Mouse (Mus musculus): ENCODE results near the gene Lima1. TPM values are rescaled to one million over a fixed set of nuclear protein-coding genes. Genes with fewer than 3 reads are reported as not detected.

Gene Lima1
- polyA plus RNA-seq, 1 experiment from 2014 or later: 54.7 TPM

DNA sequence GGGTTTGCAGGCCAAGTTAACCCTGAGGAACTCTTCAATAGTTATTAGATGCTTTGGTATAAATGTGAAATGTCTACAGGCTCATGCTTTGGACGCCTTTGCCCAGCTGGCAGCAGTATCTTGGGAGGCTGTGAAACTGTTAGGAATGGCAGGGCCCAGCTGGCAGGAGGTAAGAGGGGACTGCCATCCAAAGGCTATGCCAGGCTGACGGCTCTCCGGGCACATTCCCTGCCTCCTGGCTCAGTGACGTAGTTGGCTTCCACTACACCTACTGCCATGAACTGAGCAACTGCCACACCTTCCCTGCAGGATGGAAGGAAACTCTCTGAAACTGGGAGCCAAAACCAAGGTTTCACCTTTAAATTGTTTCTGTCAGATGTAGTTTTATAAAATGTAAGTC is 135.0 kb downstream of the Lima1 start:
- no peak overlapping the region for H3K9ac ChIP-seq (replicated peaks; ENCODE audit: low read length)
- no peaks in the 10 kb centered on the region for H3K27me3 ChIP-seq (ENCODE audit: insufficient read depth, low read length)
- WGBS: 90% methylated on average over 4 of the region's 4 CpGs
- no peaks in the 10 kb centered on the region for H3K9me3 ChIP-seq (ENCODE audit: low read length)
- no peak overlapping the region for H3K4me2 ChIP-seq (replicated peaks; ENCODE audit: low read depth, low read length)
- H3K4me1 ChIP-seq (ENCODE audit: insufficient read depth, low read length): no peaks in the 10 kb centered on the region
- H3K27ac ChIP-seq (ENCODE audit: low read length): no peak overlapping the region
- no peak overlapping the region for H3K4me3 ChIP-seq (ENCODE audit: low read length)
- ATAC-seq (ENCODE audit: low FRiP score, low TSS enrichment): no peak
- H3K36me3 ChIP-seq (ENCODE audit: insufficient read depth, low read length): peaks cover 56% of the 10 kb centered on the region

DNA sequence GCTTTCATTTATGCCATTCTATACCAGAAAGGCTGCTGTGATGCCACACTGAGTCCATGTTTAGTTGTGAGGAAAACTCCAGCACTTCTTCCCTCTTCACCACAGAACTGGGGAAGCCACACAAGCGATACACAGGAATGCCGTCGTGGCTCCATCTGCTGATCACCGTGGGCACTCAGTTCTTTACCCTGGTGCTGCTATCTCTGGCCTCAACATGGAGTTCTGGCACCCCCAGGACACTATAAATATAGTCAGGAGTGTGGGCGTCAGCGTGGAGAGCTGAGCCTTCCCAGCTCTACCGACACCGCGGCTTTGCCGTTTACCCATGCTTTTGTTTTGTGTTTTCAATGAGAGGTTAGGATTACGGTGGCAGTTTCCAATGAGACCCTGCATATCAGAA is 138.6 kb downstream of the Lima1 start:
- H3K9me3 ChIP-seq (ENCODE audit: low read length): no peaks in the 10 kb centered on the region
- H3K27ac ChIP-seq (ENCODE audit: low read length): no peak overlapping the region
- H3K36me3 ChIP-seq (ENCODE audit: insufficient read depth, low read length): peaks cover 49% of the 10 kb centered on the region
- no peak overlapping the region for H3K4me3 ChIP-seq (ENCODE audit: low read length)
- no peak for ATAC-seq (ENCODE audit: low FRiP score, low TSS enrichment)
- no peaks in the 10 kb centered on the region for H3K27me3 ChIP-seq (ENCODE audit: insufficient read depth, low read length)
- no peak overlapping the region for H3K9ac ChIP-seq (replicated peaks; ENCODE audit: low read length)
- H3K4me2 ChIP-seq (replicated peaks; ENCODE audit: low read depth, low read length): no peak overlapping the region
- 88% methylated on average over 11 of the region's 11 CpGs for WGBS
- H3K4me1 ChIP-seq (ENCODE audit: insufficient read depth, low read length): no peaks in the 10 kb centered on the region

DNA sequence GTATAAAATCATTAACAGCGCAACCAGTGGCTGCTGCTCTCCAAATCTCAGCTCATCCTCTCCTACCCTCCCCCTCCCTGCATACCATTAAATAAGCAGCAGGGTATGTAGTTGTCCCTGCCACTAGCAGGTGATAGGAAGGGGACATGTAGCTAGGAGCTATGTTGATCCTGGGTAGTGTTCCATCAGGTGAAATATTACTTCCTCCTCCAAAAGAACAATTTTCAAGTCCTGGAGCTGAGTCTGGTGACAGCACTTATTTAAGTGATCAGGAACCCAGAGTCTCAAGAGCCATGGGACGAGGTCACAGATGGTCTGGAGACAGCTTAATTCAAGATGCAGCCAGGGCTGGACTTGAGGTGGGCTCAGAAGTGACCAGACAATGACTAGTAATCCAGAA is 139.6 kb downstream of the Lima1 start:
- H3K4me1 ChIP-seq (ENCODE audit: insufficient read depth, low read length): no peaks in the 10 kb centered on the region
- H3K4me3 ChIP-seq (ENCODE audit: low read length): no peak overlapping the region
- peaks cover 46% of the 10 kb centered on the region for H3K36me3 ChIP-seq (ENCODE audit: insufficient read depth, low read length)
- H3K9ac ChIP-seq (replicated peaks; ENCODE audit: low read length): no peak overlapping the region
- ATAC-seq (ENCODE audit: low FRiP score, low TSS enrichment): no peak
- H3K4me2 ChIP-seq (replicated peaks; ENCODE audit: low read depth, low read length): no peak overlapping the region
- no peaks in the 10 kb centered on the region for H3K27me3 ChIP-seq (ENCODE audit: insufficient read depth, low read length)
- no peaks in the 10 kb centered on the region for H3K9me3 ChIP-seq (ENCODE audit: low read length)
- WGBS: 90% methylated on average over 2 of the region's 2 CpGs
- H3K27ac ChIP-seq (ENCODE audit: low read length): no peak overlapping the region

DNA sequence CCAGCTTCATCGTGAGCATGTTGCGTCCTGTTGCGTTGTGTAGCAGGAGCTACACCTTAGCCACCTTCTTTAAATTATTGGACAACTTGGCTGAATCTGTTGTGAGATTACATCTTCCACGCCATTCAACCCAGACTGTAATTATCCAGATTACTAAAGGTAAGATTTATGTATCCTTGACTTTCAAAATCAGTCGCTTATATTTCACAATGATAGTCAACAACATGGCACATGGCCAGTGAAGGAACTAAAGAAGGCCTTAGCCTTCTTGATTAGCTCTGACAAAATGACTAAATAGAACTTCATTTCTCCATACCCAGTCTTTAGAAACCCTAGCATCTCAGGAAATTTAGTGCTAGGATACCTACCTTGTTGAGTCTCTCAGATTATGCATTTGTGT is 142.1 kb downstream of the Lima1 start:
- ATAC-seq (ENCODE audit: low FRiP score, low TSS enrichment): no peak
- no peak overlapping the region for H3K4me3 ChIP-seq (ENCODE audit: low read length)
- no peak overlapping the region for H3K27ac ChIP-seq (ENCODE audit: low read length)
- H3K4me2 ChIP-seq (replicated peaks; ENCODE audit: low read depth, low read length): no peak overlapping the region
- H3K9me3 ChIP-seq (ENCODE audit: low read length): peaks cover 5% of the 10 kb centered on the region
- no peaks in the 10 kb centered on the region for H3K4me1 ChIP-seq (ENCODE audit: insufficient read depth, low read length)
- H3K27me3 ChIP-seq (ENCODE audit: insufficient read depth, low read length): no peaks in the 10 kb centered on the region
- H3K36me3 ChIP-seq (ENCODE audit: insufficient read depth, low read length): peaks cover 45% of the 10 kb centered on the region
- H3K9ac ChIP-seq (replicated peaks; ENCODE audit: low read length): no peak overlapping the region
- WGBS: 97% methylated on average over 5 of the region's 5 CpGs

- no peaks in the 10 kb centered on the region for H3K27me3 ChIP-seq (ENCODE audit: insufficient read depth, low read length)
- peaks cover 5% of the 10 kb centered on the region for H3K9me3 ChIP-seq (ENCODE audit: low read length)
- peaks cover under 1% of the 10 kb centered on the region for H3K4me1 ChIP-seq (ENCODE audit: insufficient read depth, low read length)
- WGBS: 98% methylated on average over 3 of the region's 3 CpGs
- H3K36me3 ChIP-seq (ENCODE audit: insufficient read depth, low read length): peaks cover 43% of the 10 kb centered on the region
- no peak overlapping the region for H3K9ac ChIP-seq (replicated peaks; ENCODE audit: low read length)
- H3K4me3 ChIP-seq (ENCODE audit: low read length): no peak overlapping the region
- H3K27ac ChIP-seq (ENCODE audit: low read length): no peak overlapping the region
- ATAC-seq (ENCODE audit: low FRiP score, low TSS enrichment): no peak
- no peak overlapping the region for H3K4me2 ChIP-seq (replicated peaks; ENCODE audit: low read depth, low read length)
Measured at GRCm38 (mm10) chr15:99731678-99732077, 143.6 kb downstream of the Lima1 start.

DNA sequence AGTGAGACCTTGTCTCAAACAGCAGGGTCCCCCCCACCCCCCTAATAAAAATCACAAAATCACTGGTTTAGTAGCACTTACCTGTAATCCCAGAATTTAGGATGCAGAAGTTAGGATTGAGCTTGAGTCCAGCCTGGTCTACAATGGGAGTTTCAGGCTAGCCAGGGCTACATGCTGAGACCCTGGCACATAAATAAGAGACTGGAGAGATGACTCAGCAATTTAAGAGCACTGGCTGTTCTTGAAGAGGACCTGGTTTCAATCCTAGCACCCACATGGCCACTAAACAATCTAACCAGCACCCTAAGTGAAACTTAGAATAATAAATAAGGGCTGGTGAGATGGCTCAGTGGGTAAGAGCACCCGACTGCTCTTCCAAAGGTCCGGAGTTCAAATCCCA is 144.1 kb downstream of the Lima1 start:
- Histone ChIP-seq H3K27me3 (ENCODE audit: insufficient read depth, low read length) (no peaks in the 10 kb centered on the region), H3K36me3 (ENCODE audit: insufficient read depth, low read length) (peaks cover 38% of the 10 kb centered on the region), H3K9ac (replicated peaks; ENCODE audit: low read length) (no peak overlapping the region), H3K27ac (ENCODE audit: low read length) (no peak overlapping the region), H3K9me3 (ENCODE audit: low read length) (peaks cover 5% of the 10 kb centered on the region), H3K4me3 (ENCODE audit: low read length) (no peak overlapping the region), H3K4me2 (replicated peaks; ENCODE audit: low read depth, low read length) (no peak overlapping the region), H3K4me1 (ENCODE audit: insufficient read depth, low read length) (peaks cover 5% of the 10 kb centered on the region)
- no peak for ATAC-seq (ENCODE audit: low FRiP score, low TSS enrichment)
- 96% methylated on average over 2 of the region's 2 CpGs for WGBS

DNA sequence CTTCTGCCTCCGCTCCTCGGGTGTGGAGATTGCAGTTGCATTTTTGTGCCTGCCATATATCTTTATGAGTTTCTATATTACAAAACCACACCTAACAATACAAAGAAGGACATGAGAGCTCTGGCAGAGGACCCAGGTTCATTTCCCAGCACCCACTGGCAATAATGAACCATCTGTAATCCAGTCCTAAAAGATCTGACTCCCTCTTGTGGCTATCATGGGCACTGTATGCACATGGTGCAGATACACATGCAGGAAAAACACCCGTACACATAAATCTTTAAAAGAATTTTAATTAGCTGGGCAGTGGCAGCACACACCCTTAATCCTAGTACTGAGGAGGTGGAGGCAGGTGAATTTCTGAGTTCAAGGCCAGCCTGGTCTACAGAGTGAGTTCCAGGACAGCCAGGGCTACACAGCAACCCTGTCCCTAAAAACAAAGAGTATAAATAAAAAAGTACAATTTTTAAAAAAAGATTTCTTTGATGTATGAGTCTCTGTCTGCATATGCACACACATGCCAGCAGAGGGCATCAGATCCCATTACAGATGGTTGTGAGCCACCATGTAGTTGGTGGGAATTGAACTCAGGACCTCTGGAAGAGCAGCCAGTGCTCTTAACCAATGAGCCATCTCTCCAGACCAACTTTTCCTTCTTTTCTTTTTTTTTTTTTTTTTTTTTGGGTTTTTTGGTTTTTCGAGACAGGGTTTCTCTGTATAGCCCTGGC is 146.0 kb downstream of the Lima1 start:
- no peak for ATAC-seq (ENCODE audit: low FRiP score, low TSS enrichment)
- peaks cover 27% of the 10 kb centered on the region for H3K36me3 ChIP-seq (ENCODE audit: insufficient read depth, low read length)

More for the DNA sequence above, 146.0 kb downstream of the Lima1 start:
- WGBS: 98% methylated on average over 3 of the region's 4 CpGs
- Histone ChIP-seq H3K9me3 (ENCODE audit: low read length) (peaks cover 5% of the 10 kb centered on the region), H3K27me3 (ENCODE audit: insufficient read depth, low read length) (no peaks in the 10 kb centered on the region), H3K4me1 (ENCODE audit: insufficient read depth, low read length) (peaks cover 14% of the 10 kb centered on the region), H3K9ac (replicated peaks; ENCODE audit: low read length) (no peak overlapping the region), H3K27ac (ENCODE audit: low read length) (no peak overlapping the region), H3K4me2 (replicated peaks; ENCODE audit: low read depth, low read length) (no peak overlapping the region), H3K4me3 (ENCODE audit: low read length) (no peak overlapping the region)

Other genes with a start within 250 kb of the Lima1 start
- 143 and 157 TPM in 2 replicates for gene Racgap1, start 223.8 kb downstream of the Lima1 start, polyA plus RNA-seq (2015; fragmentation: Nextera tagmentation; extraction: Ambion mirVana)
- 1.7 TPM in 2 replicates for gene Asic1, start 205.1 kb downstream of the Lima1 start, polyA plus RNA-seq (2015; fragmentation: Nextera tagmentation; extraction: Ambion mirVana)
- 49.8 and 56.3 TPM in 2 replicates for gene Smarcd1, start 173.3 kb downstream of the Lima1 start, polyA plus RNA-seq (2015; fragmentation: Nextera tagmentation; extraction: Ambion mirVana)
- not detected in 2 replicates for gene Gm17349, start 170.0 kb downstream of the Lima1 start, polyA plus RNA-seq (2015; fragmentation: Nextera tagmentation; extraction: Ambion mirVana)
- 45.4 and 46.1 TPM in 2 replicates for gene Gpd1, start 157.9 kb downstream of the Lima1 start, polyA plus RNA-seq (2015; fragmentation: Nextera tagmentation; extraction: Ambion mirVana)
- 193 and 197 TPM in 2 replicates for gene Cox14, start 149.8 kb downstream of the Lima1 start, polyA plus RNA-seq (2015; fragmentation: Nextera tagmentation; extraction: Ambion mirVana)
- 86.2 and 87.2 TPM in 2 replicates for gene Cers5, start 102.6 kb downstream of the Lima1 start, polyA plus RNA-seq (2015; fragmentation: Nextera tagmentation; extraction: Ambion mirVana)
- gene Fam186a, start 91.6 kb upstream of the Lima1 start, polyA plus RNA-seq (2015; fragmentation: Nextera tagmentation; extraction: Ambion mirVana): 0.02 TPM in 1 of 2 replicates, not detected in the other
- gene Larp4, start 94.6 kb upstream of the Lima1 start, polyA plus RNA-seq (2015; fragmentation: Nextera tagmentation; extraction: Ambion mirVana): 33.7 and 39.6 TPM in 2 replicates
- gene Dip2b, start 163.2 kb upstream of the Lima1 start, polyA plus RNA-seq (2015; fragmentation: Nextera tagmentation; extraction: Ambion mirVana): 8.8 and 11.0 TPM in 2 replicates

Measured in kidney, embryonic 16.5 days (tissue).